34 mouse cellular contexts compared by ENCODE assay signal in the genomic region with DNA sequence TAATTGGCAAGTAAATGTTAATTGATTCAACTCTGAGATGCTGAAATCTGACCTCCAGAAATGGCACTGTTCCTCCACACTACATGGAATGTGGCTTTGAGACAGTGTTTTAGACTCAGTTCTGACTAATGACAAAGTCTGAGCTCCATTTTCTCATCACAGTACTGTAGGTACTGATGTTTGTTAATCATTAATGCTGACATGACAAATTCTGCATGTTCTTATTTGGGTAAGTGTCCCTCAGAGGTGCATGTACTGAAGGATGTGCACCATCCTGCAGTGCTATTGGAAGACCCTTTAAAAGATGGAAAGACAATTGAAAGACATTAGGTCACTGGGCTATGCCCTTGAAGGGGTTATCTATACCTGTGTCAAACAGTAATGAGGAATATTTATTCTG.
"Had no signal": no experiment of that assay in that cellular context is flagged by ENCODE, and none has a peak within 500 bp of the region (broad histone marks: within the 10 kb centered on the region; RNA-seq: fewer than 3 reads in every experiment).

No protein-coding gene starts in this region.

- H3K9me3 ChIP-seq: heart, embryonic 15.5 days; hindbrain, embryonic 15.5 days; intestine, embryonic 15.5 days; kidney, embryonic 15.5 days had no signal

- H3K36me3 ChIP-seq: heart, embryonic 12.5 days; heart, embryonic 13.5 days; heart, embryonic 15.5 days; hindbrain, embryonic 10.5 days; hindbrain, embryonic 12.5 days; hindbrain, embryonic 13.5 days; hindbrain, embryonic 15.5 days; intestine, embryonic 15.5 days; kidney, embryonic 15.5 days had no signal

- H3K4me3 ChIP-seq: heart, embryonic 12.5 days; heart, embryonic 13.5 days; heart, embryonic 15.5 days; hindbrain, embryonic 10.5 days; hindbrain, embryonic 12.5 days; hindbrain, embryonic 13.5 days; hindbrain, embryonic 15.5 days; intestine, embryonic 15.5 days; kidney, embryonic 15.5 days; layer of hippocampus, adult 2 months; left cerebral cortex, adult 2 months had no signal

- H3K4me2 ChIP-seq: heart, embryonic 12.5 days; heart, embryonic 13.5 days; heart, embryonic 15.5 days; hindbrain, embryonic 12.5 days; hindbrain, embryonic 13.5 days; hindbrain, embryonic 14.5 days; hindbrain, embryonic 15.5 days; intestine, embryonic 15.5 days; kidney, embryonic 15.5 days had no signal

- H3K4me1 ChIP-seq: heart, embryonic 12.5 days; heart, embryonic 13.5 days; heart, embryonic 15.5 days; hindbrain, embryonic 10.5 days; hindbrain, embryonic 12.5 days; hindbrain, embryonic 13.5 days; hindbrain, embryonic 15.5 days; intestine, embryonic 15.5 days; kidney, embryonic 15.5 days had no signal

- H3K27ac ChIP-seq: heart, embryonic 13.5 days; heart, embryonic 15.5 days; hindbrain, embryonic 10.5 days; hindbrain, embryonic 12.5 days; hindbrain, embryonic 13.5 days; hindbrain, embryonic 14.5 days; hindbrain, embryonic 15.5 days; hindbrain, postnatal 0 days; intestine, embryonic 15.5 days; kidney, embryonic 15.5 days; kidney, postnatal 0 days; layer of hippocampus, adult 2 months; left cerebral cortex, adult 2 months had no signal

- H3K9ac ChIP-seq: heart, embryonic 12.5 days; heart, embryonic 13.5 days; heart, embryonic 15.5 days; hindbrain, embryonic 12.5 days; hindbrain, embryonic 13.5 days; hindbrain, embryonic 14.5 days; hindbrain, embryonic 15.5 days; intestine, embryonic 15.5 days; kidney, embryonic 15.5 days had no signal

- H3K27me3 ChIP-seq: heart, embryonic 12.5 days; heart, embryonic 13.5 days; heart, embryonic 15.5 days; hindbrain, embryonic 12.5 days; hindbrain, embryonic 13.5 days; hindbrain, embryonic 15.5 days; intestine, embryonic 15.5 days; kidney, embryonic 15.5 days had no signal

- DNase-seq: heart, postnatal 10 days; heart, postnatal 14 days; heart, postnatal 36 days; heart, postnatal 4 days; kidney, adult 11 months; kidney, adult 18-20 months; kidney, adult 2 months; kidney, adult 8-10 months; kidney, adult 9 months; kidney, postnatal 10 days; kidney, postnatal 14 days; kidney, postnatal 25 days; kidney, postnatal 36 days; kidney, postnatal 4 days; layer of hippocampus, adult 9-11 months; layer of hippocampus, postnatal 36 days had no signal

- ATAC-seq: hindbrain, embryonic 16.5 days; hindbrain, postnatal 0 days; inflammation-experienced regulatory T-cells, adult 6 months; intestine, embryonic 15.5 days; intestine, embryonic 16.5 days; intestine, postnatal 0 days had no signal
